Mouse (Mus musculus) lung, postnatal 0 days (tissue): Measurements from ENCODE around the gene Stap2. TPM values are rescaled to one million over a fixed set of nuclear protein-coding genes. Genes with fewer than 3 reads are reported as not detected.

Experiments
- ATAC-seq: fragments of 200-750 bp; cut with Nextera tagmentation; 2 replicates; pipeline ENCODE4 v1.8.0; 2017; ENCODE audit warnings: moderate library complexity
- DNase-seq: peaks from one replicate; pipeline ENCODE4 v3.0.0-alpha.2; 2016; ENCODE audit warnings: low spot score
- H3K27ac ChIP-seq: fragments of 300-500 bp; sonication (generic); 2 replicates; pipeline ENCODE4 v1.5.1; 2014; ENCODE audit warnings: antibody characterized with exemption, mild to moderate bottlenecking, low read length, mixed read lengths
- H3K27me3 ChIP-seq: fragments of 300-500 bp; sonication (generic); replicated peaks from 2 replicates; pipeline ENCODE4 v1.6.1; 2014; ENCODE audit warnings: low read length, mixed read lengths; ENCODE audit not compliant: insufficient read depth
- H3K36me3 ChIP-seq: fragments of 300-500 bp; sonication (generic); 2 replicates; pipeline ENCODE4 v1.6.1; 2014; ENCODE audit warnings: low read length, mixed read lengths; ENCODE audit not compliant: insufficient read depth
- H3K4me1 ChIP-seq: fragments of 300-500 bp; sonication (generic); 2 replicates; pipeline ENCODE4 v1.6.1; 2014; ENCODE audit warnings: antibody characterized with exemption, low read depth, low read length, mixed read lengths; ENCODE audit not compliant: insufficient read depth
- H3K4me2 ChIP-seq: fragments of 300-500 bp; sonication (generic); replicated peaks from 2 replicates; pipeline ENCODE4 v1.6.1; 2014; ENCODE audit warnings: low read depth, mild to moderate bottlenecking, low read length, moderate library complexity, mixed read lengths
- H3K4me3 ChIP-seq: fragments of 300-500 bp; sonication (generic); 2 replicates; pipeline ENCODE4 v1.5.1; 2014; ENCODE audit warnings: low read depth, low read length
- H3K9ac ChIP-seq: fragments of 300-500 bp; sonication (generic); replicated peaks from 2 replicates; pipeline ENCODE4 v1.6.1; 2014; ENCODE audit warnings: low read depth, mild to moderate bottlenecking
- H3K9me3 ChIP-seq: fragments of 300-500 bp; sonication (generic); 2 replicates; pipeline ENCODE4 v1.6.1; 2016; ENCODE audit warnings: low read length, mixed read lengths
- CTCF ChIP-seq: IDR thresholded peaks from 2 replicates; pipeline ENCODE4 v1.5.1; 2016; ENCODE audit warnings: antibody characterized with exemption, mild to moderate bottlenecking
- EP300 ChIP-seq: IDR thresholded peaks from 2 replicates; pipeline ENCODE4 v1.6.1; 2016; ENCODE audit warnings: antibody characterized with exemption, mild to moderate bottlenecking, control low read depth
- WGBS: fragments of 180-500 bp; shearing (Covaris S2); extraction: QIAGEN DNeasy Blood & Tissue Kit; methylation state at CpG from one replicate; pipeline ENCODE4 v1.1.7; 2014; 5-methylcytosine and 5-hydroxymethylcytosine counted together
- polyA plus RNA-seq: library from polyadenylated mRNA; unstranded; fragments of >200 nt; fragmentation: Nextera tagmentation; extraction: Ambion mirVana; gene quantifications from 2 replicates; pipeline ENCODE4 v1.2.1, GENCODE M21; 2015

The Stap2 gene
- polyA plus RNA-seq, 1 experiment from 2014 or later, result 49.1 TPM

GRCm38 (mm10) chr17:56026881-56027280 lies 21.5 kb upstream of the Stap2 start:
- Histone ChIP-seq H3K4me2 (no peak overlapping the region), H3K9me3 (no peaks in the 10 kb centered on the region), H3K9ac (no peak overlapping the region), H3K27me3 (no peaks in the 10 kb centered on the region), H3K36me3 (no peaks in the 10 kb centered on the region), H3K27ac (no peak overlapping the region), H3K4me1 (no peaks in the 10 kb centered on the region), H3K4me3 (no peak overlapping the region)
- TF ChIP-seq CTCF (no peak), EP300 (no peak)
- no peak for DNase-seq
- ATAC-seq, result no peak
- 59% methylated on average over 1 of the region's 1 CpGs for WGBS

GRCm38 (mm10) chr17:56026303-56026702 lies 20.9 kb upstream of the Stap2 start:
- no peak overlapping the region for H3K9ac ChIP-seq
- no peak overlapping the region for H3K27ac ChIP-seq
- H3K4me3 ChIP-seq, result no peak overlapping the region
- H3K9me3 ChIP-seq, result no peaks in the 10 kb centered on the region
- H3K36me3 ChIP-seq, result no peaks in the 10 kb centered on the region
- no peaks in the 10 kb centered on the region for H3K4me1 ChIP-seq
- ATAC-seq (no peak), DNase-seq (no peak)
- TF ChIP-seq CTCF, result no peak
- no peak for TF ChIP-seq EP300
- H3K4me2 ChIP-seq, result no peak overlapping the region
- H3K27me3 ChIP-seq, result no peaks in the 10 kb centered on the region
- 85% methylated on average over 1 of the region's 1 CpGs for whole genome bisulfite sequencing

- Histone ChIP-seq H3K9me3 (no peaks in the 10 kb centered on the region), H3K9ac (no peak overlapping the region), H3K4me1 (no peaks in the 10 kb centered on the region), H3K36me3 (0 out of 2 replicates have a peak, but pooled peaks cover under 1% of the 10 kb centered on the region), H3K27me3 (no peaks in the 10 kb centered on the region), H3K27ac (no peak overlapping the region), H3K4me3 (no peak overlapping the region), H3K4me2 (no peak overlapping the region)
- no peak for TF ChIP-seq CTCF
- no peak for TF ChIP-seq EP300
- ATAC-seq, result no peak
- WGBS, result 72% methylated on average over 5 of the region's 5 CpGs
- DNase-seq, result no peak
These were observed 19.5 kb upstream of the Stap2 start for GRCm38 (mm10) chr17:56024931-56025330.

- Histone ChIP-seq H3K4me2 (no peak overlapping the region), H3K36me3 (peaks cover 4% of the 10 kb centered on the region; the same call in 1 of the 2 replicates), H3K4me1 (no peaks in the 10 kb centered on the region), H3K27me3 (no peaks in the 10 kb centered on the region), H3K9me3 (no peaks in the 10 kb centered on the region), H3K9ac (no peak overlapping the region), H3K4me3 (no peak overlapping the region), H3K27ac (no peak overlapping the region)
- ATAC-seq (no peak), DNase-seq (no peak)
- 54% methylated on average over 2 of the region's 2 CpGs for WGBS
- TF ChIP-seq CTCF (no peak), EP300 (no peak)
These were observed 19.1 kb upstream of the Stap2 start for GRCm38 (mm10) chr17:56024476-56024875.

GRCm38 (mm10) chr17:56023386-56023785 lies 18.0 kb upstream of the Stap2 start:
- Histone ChIP-seq H3K27ac (0 out of 2 replicates have a peak overlapping the region, but pooled peaks have one; percentile 6), H3K4me1 (no peaks in the 10 kb centered on the region), H3K4me3 (no peak overlapping the region), H3K27me3 (no peaks in the 10 kb centered on the region), H3K9ac (no peak overlapping the region), H3K9me3 (no peaks in the 10 kb centered on the region), H3K36me3 (peaks cover 15% of the 10 kb centered on the region), H3K4me2 (no peak overlapping the region)
- peak; percentile 47 for DNase-seq
- TF ChIP-seq EP300 (no peak), CTCF (no peak)
- peak; percentile 50 for ATAC-seq
- WGBS, result 44% methylated on average over 5 of the region's 5 CpGs

- WGBS, result 82% methylated on average over 4 of the region's 4 CpGs
- no peak overlapping the region for H3K27ac ChIP-seq
- no peak overlapping the region for H3K4me2 ChIP-seq
- H3K36me3 ChIP-seq, result peaks cover 17% of the 10 kb centered on the region
- H3K9me3 ChIP-seq, result no peaks in the 10 kb centered on the region
- DNase-seq (no peak), ATAC-seq (no peak)
- H3K9ac ChIP-seq, result no peak overlapping the region
- no peaks in the 10 kb centered on the region for H3K27me3 ChIP-seq
- no peaks in the 10 kb centered on the region for H3K4me1 ChIP-seq
- no peak overlapping the region for H3K4me3 ChIP-seq
- TF ChIP-seq EP300, result no peak
- no peak for TF ChIP-seq CTCF
These were observed 17.6 kb upstream of the Stap2 start for GRCm38 (mm10) chr17:56022989-56023290.
